Mouse (Mus musculus): ENCODE data around the gene Tmem121b. TPM values are rescaled to one million over a fixed set of nuclear protein-coding genes. Genes with fewer than 3 reads are reported as not detected.

The Tmem121b gene
- polyA plus RNA-seq, 1 experiment from 2014 or later = 0.17 TPM

DNA sequence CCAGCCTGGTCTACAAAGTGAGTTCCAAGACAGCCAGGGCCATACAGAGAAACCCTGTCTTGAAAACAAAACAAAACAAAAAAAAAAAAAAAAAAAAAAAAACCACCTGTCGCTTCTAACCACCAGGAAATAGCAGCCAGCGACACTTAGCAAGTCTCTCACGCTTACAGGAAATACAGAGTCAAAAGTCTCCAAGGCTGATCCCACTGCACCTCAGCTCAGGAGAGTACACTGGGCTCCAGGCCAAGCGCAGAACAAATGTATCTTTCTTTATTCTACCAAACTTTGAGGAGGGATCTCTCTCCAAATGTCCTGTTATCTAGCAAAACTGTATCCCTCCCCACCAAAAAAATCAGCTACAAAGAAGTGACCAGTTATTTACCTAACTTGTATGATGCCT lies 35.5 kb upstream of the Tmem121b start:
- Histone ChIP-seq H3K4me1 (ENCODE audit: control insufficient read depth, insufficient read depth, low read length) (peaks cover 7% of the 10 kb centered on the region), H3K4me3 (ENCODE audit: low read depth, low read length) (no peak overlapping the region), H3K27me3 (ENCODE audit: control insufficient read depth, insufficient read depth, low read length) (no peaks in the 10 kb centered on the region), H3K9me3 (ENCODE audit: control insufficient read depth, low read depth, low read length) (no peaks in the 10 kb centered on the region), H3K27ac (ENCODE audit: low read length) (no peak overlapping the region), H3K9ac (replicated peaks; ENCODE audit: low read depth, low read length) (no peak overlapping the region), H3K36me3 (ENCODE audit: control insufficient read depth, insufficient read depth, low read length) (no peaks in the 10 kb centered on the region), H3K4me2 (replicated peaks; ENCODE audit: low read depth, low read length) (no peak overlapping the region)
- WGBS = 55% methylated on average over 4 of the region's 4 CpGs
- ATAC-seq (ENCODE audit: insufficient number of reproducible peaks, insufficient read depth, low FRiP score, low read depth) = no peak

- H3K36me3 ChIP-seq (ENCODE audit: control insufficient read depth, insufficient read depth, low read length) = peaks cover 20% of the 10 kb centered on the region
- H3K4me1 ChIP-seq (ENCODE audit: control insufficient read depth, insufficient read depth, low read length) = no peaks in the 10 kb centered on the region
- no peak overlapping the region for H3K9ac ChIP-seq (replicated peaks; ENCODE audit: low read depth, low read length)
- 88% methylated on average over 5 of the region's 5 CpGs for WGBS
- no peaks in the 10 kb centered on the region for H3K9me3 ChIP-seq (ENCODE audit: control insufficient read depth, low read depth, low read length)
- H3K4me3 ChIP-seq (ENCODE audit: low read depth, low read length) = no peak overlapping the region
- no peak overlapping the region for H3K4me2 ChIP-seq (replicated peaks; ENCODE audit: low read depth, low read length)
- ATAC-seq (ENCODE audit: insufficient number of reproducible peaks, insufficient read depth, low FRiP score, low read depth) = no peak
- H3K27ac ChIP-seq (ENCODE audit: low read length) = no peak overlapping the region
- H3K27me3 ChIP-seq (ENCODE audit: control insufficient read depth, insufficient read depth, low read length) = no peaks in the 10 kb centered on the region
Observed at GRCm38 (mm10) chr6:120524796-120525195, 31.2 kb upstream of the Tmem121b start.

DNA sequence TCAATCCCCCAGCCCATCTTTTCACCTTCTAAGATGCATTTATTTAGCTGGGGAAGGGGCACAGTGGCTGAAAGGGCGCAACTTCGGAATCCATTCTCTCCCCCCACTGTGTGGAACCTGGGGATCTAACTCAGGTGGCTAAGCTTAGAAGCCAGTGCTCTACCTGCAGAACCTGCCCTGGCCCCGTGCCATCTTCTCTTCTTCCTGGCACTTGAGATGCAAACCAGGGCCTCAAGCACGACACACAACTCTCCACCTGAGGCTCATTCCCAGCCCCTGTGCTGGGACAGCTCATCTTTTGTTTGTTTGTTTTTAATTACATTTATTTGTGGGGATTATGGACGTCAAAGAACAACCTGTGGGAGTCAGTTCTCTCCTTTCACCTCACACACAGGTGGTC lies 26.0 kb upstream of the Tmem121b start:
- H3K27me3 ChIP-seq (ENCODE audit: control insufficient read depth, insufficient read depth, low read length) = no peaks in the 10 kb centered on the region
- ATAC-seq (ENCODE audit: insufficient number of reproducible peaks, insufficient read depth, low FRiP score, low read depth) = no peak
- H3K36me3 ChIP-seq (ENCODE audit: control insufficient read depth, insufficient read depth, low read length) = peaks cover 32% of the 10 kb centered on the region
- H3K4me2 ChIP-seq (replicated peaks; ENCODE audit: low read depth, low read length) = no peak overlapping the region
- no peaks in the 10 kb centered on the region for H3K9me3 ChIP-seq (ENCODE audit: control insufficient read depth, low read depth, low read length)
- no peak overlapping the region for H3K9ac ChIP-seq (replicated peaks; ENCODE audit: low read depth, low read length)
- H3K4me1 ChIP-seq (ENCODE audit: control insufficient read depth, insufficient read depth, low read length) = no peaks in the 10 kb centered on the region
- no peak overlapping the region for H3K27ac ChIP-seq (ENCODE audit: low read length)
- no peak overlapping the region for H3K4me3 ChIP-seq (ENCODE audit: low read depth, low read length)
- WGBS = 78% methylated on average over 5 of the region's 5 CpGs

- no peak for ATAC-seq (ENCODE audit: insufficient number of reproducible peaks, insufficient read depth, low FRiP score, low read depth)
- Histone ChIP-seq H3K27ac (ENCODE audit: low read length) (no peak overlapping the region), H3K4me1 (ENCODE audit: control insufficient read depth, insufficient read depth, low read length) (no peaks in the 10 kb centered on the region), H3K36me3 (ENCODE audit: control insufficient read depth, insufficient read depth, low read length) (peaks cover 29% of the 10 kb centered on the region), H3K9ac (replicated peaks; ENCODE audit: low read depth, low read length) (no peak overlapping the region), H3K4me3 (ENCODE audit: low read depth, low read length) (no peak overlapping the region), H3K27me3 (ENCODE audit: control insufficient read depth, insufficient read depth, low read length) (no peaks in the 10 kb centered on the region), H3K9me3 (ENCODE audit: control insufficient read depth, low read depth, low read length) (no peaks in the 10 kb centered on the region), H3K4me2 (replicated peaks; ENCODE audit: low read depth, low read length) (no peak overlapping the region)
- WGBS = 87% methylated on average over 5 of the region's 5 CpGs
Observed at GRCm38 (mm10) chr6:120517311-120517710, 23.7 kb upstream of the Tmem121b start.

- Histone ChIP-seq H3K4me1 (ENCODE audit: control insufficient read depth, insufficient read depth, low read length) (no peaks in the 10 kb centered on the region), H3K9me3 (ENCODE audit: control insufficient read depth, low read depth, low read length) (no peaks in the 10 kb centered on the region), H3K4me3 (ENCODE audit: low read depth, low read length) (no peak overlapping the region), H3K27ac (ENCODE audit: low read length) (no peak overlapping the region), H3K36me3 (ENCODE audit: control insufficient read depth, insufficient read depth, low read length) (peaks cover 27% of the 10 kb centered on the region), H3K4me2 (replicated peaks; ENCODE audit: low read depth, low read length) (no peak overlapping the region), H3K27me3 (ENCODE audit: control insufficient read depth, insufficient read depth, low read length) (no peaks in the 10 kb centered on the region), H3K9ac (replicated peaks; ENCODE audit: low read depth, low read length) (no peak overlapping the region)
- WGBS = 80% methylated on average over 6 of the region's 6 CpGs
- no peak for ATAC-seq (ENCODE audit: insufficient number of reproducible peaks, insufficient read depth, low FRiP score, low read depth)
Observed at GRCm38 (mm10) chr6:120516879-120517278, 23.3 kb upstream of the Tmem121b start.

- WGBS = 87% methylated on average over 4 of the region's 4 CpGs
- no peak for ATAC-seq (ENCODE audit: insufficient number of reproducible peaks, insufficient read depth, low FRiP score, low read depth)
- H3K27me3 ChIP-seq (ENCODE audit: control insufficient read depth, insufficient read depth, low read length) = no peaks in the 10 kb centered on the region
Observed at GRCm38 (mm10) chr6:120516422-120516821, 22.8 kb upstream of the Tmem121b start.

DNA sequence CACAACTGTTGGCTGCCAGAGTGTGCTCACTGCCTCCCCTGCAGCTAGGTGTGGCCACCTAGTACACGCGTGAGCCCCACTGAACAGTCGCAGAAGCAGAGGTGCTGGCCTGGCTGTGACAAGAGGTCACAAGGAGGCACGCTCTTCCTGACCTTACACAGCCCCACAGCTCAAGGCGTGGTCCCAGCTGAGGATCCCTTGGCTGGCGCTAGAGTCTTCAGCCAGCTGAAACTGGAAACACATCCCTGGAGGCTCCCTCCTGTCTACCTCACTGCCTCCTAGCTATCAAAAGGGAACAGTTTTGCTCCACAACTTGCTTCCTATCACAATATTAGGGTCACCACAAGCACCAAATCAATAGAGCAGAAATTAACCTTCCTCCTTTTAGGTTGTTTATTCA lies 17.6 kb upstream of the Tmem121b start:
- Histone ChIP-seq H3K4me2 (replicated peaks; ENCODE audit: low read depth, low read length) (no peak overlapping the region), H3K9ac (replicated peaks; ENCODE audit: low read depth, low read length) (no peak overlapping the region), H3K27me3 (ENCODE audit: control insufficient read depth, insufficient read depth, low read length) (no peaks in the 10 kb centered on the region), H3K4me3 (ENCODE audit: low read depth, low read length) (no peak overlapping the region), H3K9me3 (ENCODE audit: control insufficient read depth, low read depth, low read length) (no peaks in the 10 kb centered on the region), H3K4me1 (ENCODE audit: control insufficient read depth, insufficient read depth, low read length) (no peaks in the 10 kb centered on the region), H3K36me3 (ENCODE audit: control insufficient read depth, insufficient read depth, low read length) (peaks cover 6% of the 10 kb centered on the region), H3K27ac (ENCODE audit: low read length) (no peak overlapping the region)
- WGBS = 83% methylated on average over 6 of the region's 6 CpGs
- ATAC-seq (ENCODE audit: insufficient number of reproducible peaks, insufficient read depth, low FRiP score, low read depth) = no peak

More at GRCm38 (mm10) chr6:120516422-120516821, 22.8 kb upstream of the Tmem121b start:
- H3K4me1 ChIP-seq (ENCODE audit: control insufficient read depth, insufficient read depth, low read length) = no peaks in the 10 kb centered on the region
- H3K4me3 ChIP-seq (ENCODE audit: low read depth, low read length) = no peak overlapping the region
- H3K4me2 ChIP-seq (replicated peaks; ENCODE audit: low read depth, low read length) = no peak overlapping the region
- peaks cover 23% of the 10 kb centered on the region for H3K36me3 ChIP-seq (ENCODE audit: control insufficient read depth, insufficient read depth, low read length)
- no peak overlapping the region for H3K9ac ChIP-seq (replicated peaks; ENCODE audit: low read depth, low read length)
- H3K9me3 ChIP-seq (ENCODE audit: control insufficient read depth, low read depth, low read length) = no peaks in the 10 kb centered on the region
- no peak overlapping the region for H3K27ac ChIP-seq (ENCODE audit: low read length)

- Histone ChIP-seq H3K4me1 (ENCODE audit: control insufficient read depth, insufficient read depth, low read length) (no peaks in the 10 kb centered on the region), H3K9ac (replicated peaks; ENCODE audit: low read depth, low read length) (no peak overlapping the region), H3K36me3 (ENCODE audit: control insufficient read depth, insufficient read depth, low read length) (peaks cover 6% of the 10 kb centered on the region), H3K27me3 (ENCODE audit: control insufficient read depth, insufficient read depth, low read length) (no peaks in the 10 kb centered on the region), H3K27ac (ENCODE audit: low read length) (no peak overlapping the region), H3K9me3 (ENCODE audit: control insufficient read depth, low read depth, low read length) (no peaks in the 10 kb centered on the region), H3K4me2 (replicated peaks; ENCODE audit: low read depth, low read length) (no peak overlapping the region), H3K4me3 (ENCODE audit: low read depth, low read length) (no peak overlapping the region)
- ATAC-seq (ENCODE audit: insufficient number of reproducible peaks, insufficient read depth, low FRiP score, low read depth) = no peak
- 87% methylated on average over 8 of the region's 8 CpGs for WGBS
Observed at GRCm38 (mm10) chr6:120510425-120510824, 16.8 kb upstream of the Tmem121b start.

DNA sequence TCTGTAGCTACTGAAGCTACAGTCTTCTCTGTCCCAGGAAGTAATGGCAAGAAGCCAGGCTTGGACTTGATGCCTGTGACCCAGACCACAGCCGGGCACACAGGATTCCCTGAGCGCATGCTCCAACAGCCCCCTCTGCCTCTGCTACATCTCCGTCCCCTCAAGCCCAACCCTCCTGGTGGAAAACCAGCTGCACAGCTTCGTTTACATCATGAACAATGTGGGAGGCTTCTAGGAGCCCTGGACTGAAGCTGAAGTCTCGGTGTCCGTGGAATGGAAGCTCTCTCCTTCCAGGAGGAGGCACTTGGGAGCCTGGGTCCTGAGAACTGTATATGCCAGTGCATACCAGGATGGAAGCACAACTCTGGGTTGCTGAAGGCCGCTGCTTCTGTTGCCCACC lies 16.4 kb upstream of the Tmem121b start:
- Histone ChIP-seq H3K4me2 (replicated peaks; ENCODE audit: low read depth, low read length) (no peak overlapping the region), H3K9me3 (ENCODE audit: control insufficient read depth, low read depth, low read length) (no peaks in the 10 kb centered on the region), H3K27ac (ENCODE audit: low read length) (no peak overlapping the region), H3K4me3 (ENCODE audit: low read depth, low read length) (no peak overlapping the region), H3K9ac (replicated peaks; ENCODE audit: low read depth, low read length) (no peak overlapping the region), H3K4me1 (ENCODE audit: control insufficient read depth, insufficient read depth, low read length) (no peaks in the 10 kb centered on the region), H3K27me3 (ENCODE audit: control insufficient read depth, insufficient read depth, low read length) (no peaks in the 10 kb centered on the region), H3K36me3 (ENCODE audit: control insufficient read depth, insufficient read depth, low read length) (peaks cover 6% of the 10 kb centered on the region)
- no peak for ATAC-seq (ENCODE audit: insufficient number of reproducible peaks, insufficient read depth, low FRiP score, low read depth)
- 71% methylated on average over 7 of the region's 7 CpGs for WGBS
